Mouse (Mus musculus): ENCODE results near the gene Abhd12b.
"Not testable (repeated sequence)": the region's sequence is repeated elsewhere in the genome, so short reads cannot be mapped to it uniquely, and the experiment has no call there.

The Abhd12b gene

DNA sequence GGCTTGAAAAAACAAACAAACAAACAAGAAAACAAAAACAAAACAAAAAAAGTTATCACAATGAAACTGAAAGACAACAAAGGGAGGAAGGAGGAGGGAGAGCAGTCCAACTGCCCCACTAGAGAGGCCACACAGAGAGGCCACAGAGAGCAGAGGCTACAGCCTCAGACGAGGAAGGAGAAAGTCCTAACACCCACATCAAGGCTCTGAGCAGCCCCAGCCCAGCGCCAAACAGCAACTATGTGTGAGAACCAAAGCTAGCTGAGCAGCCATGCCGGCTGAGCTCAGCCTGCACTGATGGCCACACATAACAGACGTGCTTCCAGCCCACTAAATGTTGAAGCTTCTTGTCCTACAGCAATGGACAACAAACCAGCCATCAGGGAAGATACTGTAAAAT lies 14.1 kb upstream of the Abhd12b start:
- DNase-seq (ENCODE audit: low spot score) = no peak

DNA sequence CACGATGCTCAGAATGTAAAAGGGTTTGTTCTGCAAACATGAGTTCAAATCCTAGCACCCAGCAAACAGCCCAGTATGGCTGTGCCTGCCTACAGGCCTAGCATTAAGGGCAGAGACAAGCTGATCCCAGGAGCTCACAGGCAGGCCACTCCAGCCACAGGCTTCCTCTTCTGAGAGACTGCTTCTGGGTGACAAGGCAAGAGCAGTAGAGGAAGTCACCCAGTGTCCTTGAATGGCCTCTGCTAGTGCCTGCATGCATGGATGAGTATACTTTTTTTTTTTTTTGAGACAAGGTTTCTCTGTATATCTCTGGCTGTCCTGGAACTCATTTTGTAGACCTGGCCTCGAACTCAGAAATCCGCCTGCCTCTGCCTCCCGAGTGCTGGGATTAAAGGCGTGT lies 13.4 kb upstream of the Abhd12b start:
- DNase-seq (ENCODE audit: low spot score) = no peak

DNA sequence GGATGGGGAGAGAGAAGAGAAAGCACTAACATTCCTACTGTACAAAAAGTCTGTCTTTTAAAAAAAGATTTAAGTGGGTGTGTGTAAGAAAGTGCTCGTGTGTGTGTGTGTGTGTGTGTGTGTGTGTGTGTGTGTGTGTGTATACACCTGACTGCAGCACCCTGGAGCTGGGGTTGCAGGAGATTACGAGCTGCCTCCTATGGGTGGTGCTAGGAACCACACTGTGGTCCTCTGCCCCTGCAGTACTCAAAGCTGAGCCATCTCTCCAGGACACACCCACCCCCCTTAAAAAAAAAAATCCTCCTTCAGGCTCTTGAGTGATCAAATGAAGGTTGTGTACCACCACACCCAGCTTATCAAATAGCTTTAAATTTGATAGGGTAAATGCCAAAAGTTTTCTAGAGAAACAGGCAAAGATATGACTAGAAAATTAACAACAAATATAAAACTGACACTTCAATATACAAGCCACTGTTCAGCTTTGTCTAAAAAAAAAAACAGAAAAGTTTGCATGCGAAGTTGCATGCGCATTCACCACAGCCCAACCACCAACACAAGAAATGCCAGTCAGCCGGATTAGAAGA lies 12.9 kb upstream of the Abhd12b start:
- DNase-seq (ENCODE audit: low spot score) = no peak

DNA sequence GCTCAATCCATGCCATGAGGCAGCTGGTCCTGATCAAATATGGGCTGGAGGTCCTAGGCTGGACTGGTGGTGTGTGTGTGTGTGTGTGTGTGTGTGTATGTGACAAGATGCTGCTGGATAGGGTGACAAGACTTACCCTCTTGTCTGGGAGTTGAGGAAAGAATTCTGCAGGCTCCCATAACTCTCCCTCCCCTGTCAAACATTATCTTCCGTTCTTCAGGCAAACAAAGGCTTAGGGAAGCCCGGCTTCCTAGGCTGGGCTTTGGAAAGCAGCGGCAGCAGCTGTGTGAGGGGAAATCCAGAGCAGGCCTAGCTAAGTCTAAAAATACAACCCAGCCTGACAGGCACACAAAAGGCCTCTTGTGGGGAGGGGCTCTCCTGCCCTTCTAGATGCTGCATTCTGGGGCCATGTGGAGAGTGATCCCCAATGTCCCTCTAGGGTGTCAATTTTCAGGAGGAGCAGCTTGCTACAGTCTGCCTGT lies 9.8 kb upstream of the Abhd12b start:
- not testable (repeated sequence) for DNase-seq (ENCODE audit: low spot score)

DNA sequence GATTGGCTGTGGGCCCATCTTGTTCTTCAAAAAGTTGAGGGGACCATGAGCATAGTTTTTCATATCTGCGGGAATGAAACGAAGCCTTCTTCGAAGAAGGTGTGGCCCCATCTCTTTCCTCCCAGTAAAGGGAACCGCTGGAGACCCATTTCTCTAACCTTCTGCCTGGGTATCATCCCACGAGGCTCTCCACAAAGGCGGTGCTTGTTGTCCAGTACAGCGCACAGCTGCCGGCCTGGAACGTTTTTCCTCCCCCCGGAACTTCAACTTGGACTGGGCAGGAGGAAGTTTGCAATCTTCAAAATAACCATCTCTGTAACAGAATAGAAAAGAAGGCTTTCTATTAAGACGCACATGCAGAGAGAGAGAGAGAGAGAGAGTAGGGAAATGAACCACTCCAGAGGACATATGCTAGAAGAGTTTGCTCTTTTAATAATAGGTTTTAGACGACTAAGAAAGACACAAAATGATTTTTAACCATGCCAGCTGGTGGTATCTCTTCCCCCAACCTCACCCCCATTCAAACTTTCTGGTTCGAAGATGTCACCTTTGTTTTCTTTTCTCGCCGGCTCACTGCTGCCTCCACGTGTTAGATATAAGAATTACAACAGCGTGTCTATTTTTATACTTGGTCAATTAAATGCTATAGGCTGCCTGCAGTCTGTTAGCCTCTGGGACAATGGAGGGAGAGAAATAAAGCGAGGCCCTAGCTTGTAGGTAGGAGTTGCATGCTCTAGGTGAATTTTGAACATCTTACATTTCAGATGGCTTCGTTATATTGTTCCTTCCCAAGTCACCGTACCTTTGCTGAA lies 9.1 kb upstream of the Abhd12b start:
- no peak for DNase-seq (ENCODE audit: low spot score)

DNA sequence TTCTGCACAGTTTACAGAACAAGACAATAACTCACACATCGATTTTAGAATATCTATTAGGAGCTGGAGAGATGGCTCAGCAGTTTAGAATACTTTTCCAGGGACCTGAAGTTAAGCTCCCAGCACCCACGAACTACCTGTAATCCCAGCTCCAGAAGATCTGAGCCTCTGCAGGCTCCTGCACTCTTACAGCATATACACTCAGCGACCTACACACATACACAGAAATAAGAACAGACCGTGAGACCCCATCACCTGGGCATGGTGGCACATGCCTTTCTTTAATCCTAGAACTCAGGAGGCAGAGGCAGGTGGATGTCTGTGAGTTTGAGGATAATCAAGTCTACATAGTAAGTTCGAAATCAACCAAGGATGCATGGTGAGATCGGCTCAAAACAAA lies 8.4 kb upstream of the Abhd12b start:
- no peak for DNase-seq (ENCODE audit: low spot score)

DNA sequence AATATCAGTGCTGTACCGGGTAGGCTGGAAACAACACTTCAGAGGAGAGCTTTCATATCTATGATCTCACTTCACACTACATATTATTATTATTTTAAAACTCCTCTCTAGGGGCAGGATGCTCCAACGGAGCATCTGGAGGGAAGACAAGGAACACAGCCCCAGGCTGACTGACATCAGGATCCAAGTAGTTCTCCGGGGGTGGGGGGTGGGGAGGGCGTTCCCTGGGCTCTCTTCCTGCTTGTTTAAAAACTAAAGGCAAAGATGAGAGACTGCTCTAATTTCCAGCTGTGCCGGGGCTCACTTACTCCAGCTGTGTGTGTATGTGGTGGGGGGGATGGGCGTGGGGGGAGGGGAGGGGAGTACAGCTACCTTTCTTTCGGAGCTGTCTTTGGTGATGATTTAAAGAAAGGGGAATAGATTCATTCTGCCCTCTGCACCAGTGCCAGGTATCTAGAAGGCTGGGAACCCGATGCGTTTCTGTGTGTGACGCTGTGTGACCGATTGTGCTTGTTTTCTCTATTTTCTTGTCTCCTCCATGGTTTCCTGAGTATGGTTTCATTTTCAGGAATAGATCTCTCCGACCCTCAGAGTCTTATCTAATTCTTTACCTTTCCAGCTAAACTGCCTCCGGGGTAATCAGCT lies 5.8 kb upstream of the Abhd12b start:
- DNase-seq (ENCODE audit: low spot score) = no peak

DNA sequence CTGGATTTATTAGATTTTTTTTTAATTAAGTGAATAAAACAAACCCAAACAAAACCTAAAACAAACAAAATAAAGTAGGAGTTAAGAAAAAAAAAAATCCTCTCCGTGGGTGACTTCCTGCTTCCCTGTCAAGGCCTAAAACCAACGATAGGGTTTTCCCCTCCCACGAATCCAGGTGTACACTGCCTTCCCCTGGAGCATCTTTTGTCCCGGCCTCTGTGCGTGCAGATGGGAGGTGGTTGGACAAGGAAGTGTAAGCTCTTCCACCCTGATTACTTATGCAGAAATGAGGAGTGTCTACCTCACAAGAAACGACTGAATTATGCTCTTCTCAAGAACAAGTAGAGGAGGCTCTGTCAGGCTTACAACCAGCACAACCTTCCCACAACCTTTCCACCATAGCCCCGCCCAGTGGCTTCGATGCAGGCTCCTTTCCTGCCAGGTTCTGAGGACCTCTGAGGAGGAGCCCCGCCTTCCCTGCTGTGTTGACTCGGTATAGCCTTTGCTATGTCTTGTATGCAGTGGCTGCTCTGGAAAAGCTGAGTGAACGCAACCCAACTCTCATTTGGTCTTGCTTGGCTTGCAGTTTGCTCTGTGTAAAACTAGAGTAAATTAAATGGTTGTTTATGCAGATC lies 5.2 kb upstream of the Abhd12b start:
- DNase-seq (ENCODE audit: low spot score) = no peak

DNA sequence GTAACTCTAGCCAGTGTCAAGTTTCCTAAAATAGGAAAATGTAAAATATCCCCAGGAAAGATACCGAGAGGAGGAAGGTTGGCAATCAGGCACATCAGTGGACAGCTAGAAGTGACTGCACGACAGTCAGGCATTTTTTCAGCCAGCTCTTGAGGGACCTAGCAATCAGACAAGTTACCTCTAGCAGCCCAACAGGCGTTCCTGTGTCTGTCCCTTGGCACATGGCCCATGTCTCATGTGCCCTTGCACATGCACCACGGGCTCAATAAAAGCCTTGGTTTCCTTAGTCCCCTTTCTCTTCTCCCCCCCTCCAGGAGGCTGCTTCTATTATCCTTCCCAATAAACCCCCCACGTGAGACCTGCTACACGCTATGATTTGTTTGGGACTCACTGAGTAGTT lies 2.3 kb downstream of the Abhd12b start:
- DNase-seq (ENCODE audit: low spot score) = no peak

DNA sequence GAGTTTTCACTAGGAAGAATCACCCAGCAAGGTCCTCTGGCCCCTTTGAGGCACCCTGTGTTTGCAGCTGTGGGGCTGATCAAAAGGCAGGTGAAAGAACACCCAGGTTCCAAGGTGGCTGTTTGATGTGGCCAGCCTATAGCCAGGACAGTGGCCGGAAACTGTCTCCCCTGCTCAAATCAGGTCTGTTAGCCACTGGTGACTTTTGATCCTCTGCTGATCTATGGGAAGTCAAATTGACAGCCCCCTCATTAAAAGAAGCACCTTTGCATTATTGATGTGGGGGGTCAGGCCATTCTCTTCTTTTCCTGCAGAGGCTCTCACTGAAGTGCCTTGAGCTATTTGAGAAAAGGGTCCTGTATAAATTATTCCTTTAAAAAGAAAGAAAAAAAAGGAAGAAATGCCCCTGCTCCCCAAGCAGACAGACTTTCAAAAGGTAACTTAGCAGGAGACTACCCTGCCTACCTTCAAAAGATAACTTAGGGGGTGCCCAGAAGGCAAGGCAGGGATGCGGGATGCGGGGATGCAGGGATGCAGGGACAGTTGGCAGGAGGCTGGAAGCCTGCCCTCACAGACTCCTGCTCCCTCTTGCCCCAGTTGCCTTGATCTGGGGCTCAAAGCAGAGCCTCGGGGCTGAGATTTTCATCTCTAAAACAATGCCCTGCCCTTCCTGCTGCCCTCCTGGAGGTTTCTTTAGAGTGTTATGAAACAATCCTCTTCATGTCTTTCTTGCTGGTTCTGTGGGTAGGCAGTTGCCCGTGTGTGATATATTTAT lies 3.5 kb downstream of the Abhd12b start:
- no peak for DNase-seq (ENCODE audit: low spot score)

DNA sequence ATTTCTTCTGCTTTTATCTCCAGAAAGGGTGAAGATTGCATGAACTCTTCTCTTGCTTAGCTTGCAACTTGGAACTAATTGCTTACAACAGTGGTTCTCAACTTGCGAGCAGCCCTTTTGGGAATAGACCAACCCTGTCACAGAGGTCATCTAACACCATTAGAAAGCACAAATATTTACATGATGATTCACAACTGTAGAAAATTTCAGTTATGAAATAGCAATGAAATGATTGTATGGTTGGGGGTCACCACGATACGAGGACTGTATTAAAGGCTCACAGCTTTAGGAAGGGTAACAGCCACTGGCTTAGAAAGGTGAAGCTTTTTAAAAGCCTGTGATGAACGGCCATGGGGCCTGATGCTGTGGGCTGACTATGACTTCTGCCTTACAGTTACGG lies 7.1 kb downstream of the Abhd12b start:
- no peak for DNase-seq (ENCODE audit: low spot score)

DNA sequence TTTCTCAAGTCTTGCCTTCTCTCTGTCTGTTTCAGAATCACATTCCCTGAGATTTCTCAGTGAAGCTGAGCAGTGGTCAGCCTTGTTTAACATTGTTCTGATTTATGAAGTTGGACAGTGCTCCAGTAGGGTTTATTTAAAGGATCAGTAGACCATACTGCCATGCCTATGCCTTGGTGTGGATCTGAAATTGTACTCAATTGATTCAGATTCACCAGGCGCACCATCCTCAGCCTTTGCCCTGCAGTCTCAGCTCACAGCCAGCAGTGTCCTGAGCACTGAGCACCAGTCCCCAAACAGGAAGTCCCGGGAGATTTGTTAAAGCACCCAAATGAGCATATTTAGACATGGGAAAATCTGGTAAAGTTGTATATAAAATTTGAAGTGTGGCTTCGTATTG lies 10.8 kb downstream of the Abhd12b start:
- DNase-seq (ENCODE audit: low spot score) = no peak

DNA sequence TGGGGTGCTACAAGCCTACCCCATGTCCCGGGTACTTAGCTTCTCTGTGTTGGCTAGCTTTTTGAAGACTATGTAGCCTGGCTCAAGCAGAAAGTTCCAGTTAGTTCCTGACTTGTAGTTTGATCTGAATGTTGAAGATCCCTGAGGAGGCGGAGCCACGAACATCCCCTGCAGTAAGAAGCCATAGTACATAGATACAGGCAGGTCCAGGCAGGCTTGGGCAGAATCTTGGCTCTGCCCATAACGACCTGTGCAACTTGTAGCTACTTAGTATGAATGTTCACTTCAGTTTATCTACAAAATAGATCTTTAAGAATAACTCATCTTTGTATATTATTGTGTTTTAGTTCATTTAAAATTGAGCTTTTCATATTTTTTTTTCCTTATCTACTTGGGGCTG lies 14.0 kb downstream of the Abhd12b start:
- DNase-seq (ENCODE audit: low spot score) = no peak

DNA sequence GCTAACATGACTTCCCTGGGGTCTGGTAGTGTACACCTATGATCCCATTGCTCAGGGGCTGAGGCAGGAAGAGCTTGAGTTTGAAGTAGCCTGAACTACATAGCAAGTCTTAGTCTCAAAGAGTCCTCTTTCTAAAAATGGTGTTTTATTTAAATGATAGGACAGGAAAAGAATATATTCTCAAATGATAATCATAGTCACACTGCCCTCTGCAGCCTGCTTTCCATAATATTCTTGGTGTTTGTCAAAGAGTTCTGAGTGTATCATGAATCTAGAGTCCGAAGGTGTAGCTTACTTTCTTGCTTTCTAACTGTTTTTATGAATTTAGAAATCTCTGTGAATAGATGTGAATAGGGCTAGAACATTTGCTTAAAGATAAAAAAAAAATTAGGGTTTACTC lies 16.0 kb downstream of the Abhd12b start:
- DNase-seq (ENCODE audit: low spot score) = no peak

DNA sequence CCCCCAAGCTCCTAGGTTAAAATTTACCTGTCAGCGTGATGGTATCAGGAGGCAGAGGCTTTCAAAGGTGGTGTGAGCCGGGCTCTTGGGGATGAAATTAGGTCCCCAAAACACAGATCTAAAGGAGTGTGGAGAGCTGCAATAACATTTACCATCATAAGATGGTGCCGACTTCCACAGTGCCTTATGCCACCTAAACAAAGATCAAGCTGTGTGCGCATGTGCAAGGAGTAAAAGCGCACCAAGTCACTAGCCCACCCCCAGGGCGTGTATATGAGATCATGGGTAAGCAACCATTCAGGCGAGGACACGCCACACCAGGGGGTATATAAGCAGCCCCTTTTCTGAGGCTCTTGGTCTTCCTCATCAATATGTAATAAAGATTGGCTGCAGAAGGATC lies 29.6 kb downstream of the Abhd12b start:
- DNase-seq (ENCODE audit: low spot score) = not testable (repeated sequence)

DNA sequence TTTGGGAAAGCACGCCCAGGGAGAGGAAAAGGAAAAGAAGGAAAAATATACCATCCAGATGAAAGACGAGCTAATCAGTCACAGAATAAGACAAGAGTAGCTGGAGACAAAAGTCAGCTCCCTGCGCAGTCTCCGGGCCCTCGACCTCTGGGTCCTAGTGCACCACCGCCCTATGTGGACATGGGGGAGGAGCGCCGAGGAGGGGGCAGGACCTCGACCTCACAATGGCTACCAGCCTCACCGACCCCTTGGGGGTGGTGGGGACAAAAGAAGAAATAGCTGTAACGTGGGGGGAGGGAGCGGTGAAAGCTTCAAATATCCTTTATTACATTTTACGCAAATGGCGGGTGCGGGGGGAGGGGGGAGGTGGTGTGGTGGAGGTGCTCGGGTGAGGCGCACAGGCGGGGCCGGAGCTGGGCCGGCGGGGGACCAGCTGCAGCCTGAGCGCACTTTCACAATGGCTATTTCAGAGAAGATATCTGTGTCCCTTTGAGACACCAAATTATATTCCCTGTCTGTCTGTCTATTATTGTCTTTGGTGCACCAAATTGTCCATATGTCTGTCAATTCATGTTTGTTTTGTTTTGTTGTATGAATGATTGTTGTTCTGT lies 30.3 kb downstream of the Abhd12b start:
- DNase-seq (ENCODE audit: low spot score) = no peak

DNA sequence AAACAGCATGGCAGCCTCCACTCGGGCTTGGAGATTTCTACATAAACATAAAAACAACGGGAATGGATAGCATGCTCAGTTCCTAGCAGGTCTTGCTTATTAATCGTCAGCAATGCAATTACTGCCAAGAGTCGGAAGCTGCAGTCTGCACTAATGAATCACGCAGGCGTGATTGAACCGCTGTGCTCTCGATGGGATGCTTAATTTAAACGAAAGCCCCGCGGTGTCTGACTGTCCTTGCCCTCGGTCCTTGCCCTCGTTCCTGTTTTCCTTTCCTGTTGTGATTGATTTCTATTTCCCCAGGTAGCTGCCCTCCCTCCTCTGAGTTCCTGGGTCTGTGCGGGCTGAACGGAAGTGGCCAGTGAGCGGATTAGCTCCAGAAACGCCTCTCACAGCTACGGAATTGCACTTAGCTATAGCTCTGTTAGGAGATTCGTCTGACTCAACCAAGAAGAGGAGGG lies 38.4 kb downstream of the Abhd12b start:
- no peak for DNase-seq (ENCODE audit: low spot score)

DNA sequence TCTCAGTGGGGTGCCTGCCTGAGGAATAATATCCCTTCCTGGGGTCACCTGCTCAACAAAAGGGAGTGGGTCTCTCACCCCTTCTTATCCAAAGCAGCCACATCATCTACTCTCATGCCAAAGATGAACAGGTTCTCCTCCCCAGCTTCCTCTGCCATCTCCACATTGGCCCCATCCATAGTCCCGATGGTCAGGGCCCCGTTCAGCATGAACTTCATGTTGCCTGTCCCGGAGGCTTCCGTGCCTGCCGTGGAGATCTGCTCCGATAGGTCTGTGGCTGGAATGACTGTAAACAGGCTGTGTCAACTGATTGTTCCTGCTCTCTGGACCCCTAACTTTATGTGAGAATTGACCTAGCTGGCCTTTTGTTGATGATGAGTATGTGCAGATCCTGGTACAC lies 41.5 kb downstream of the Abhd12b start:
- no peak for DNase-seq (ENCODE audit: low spot score)

DNA sequence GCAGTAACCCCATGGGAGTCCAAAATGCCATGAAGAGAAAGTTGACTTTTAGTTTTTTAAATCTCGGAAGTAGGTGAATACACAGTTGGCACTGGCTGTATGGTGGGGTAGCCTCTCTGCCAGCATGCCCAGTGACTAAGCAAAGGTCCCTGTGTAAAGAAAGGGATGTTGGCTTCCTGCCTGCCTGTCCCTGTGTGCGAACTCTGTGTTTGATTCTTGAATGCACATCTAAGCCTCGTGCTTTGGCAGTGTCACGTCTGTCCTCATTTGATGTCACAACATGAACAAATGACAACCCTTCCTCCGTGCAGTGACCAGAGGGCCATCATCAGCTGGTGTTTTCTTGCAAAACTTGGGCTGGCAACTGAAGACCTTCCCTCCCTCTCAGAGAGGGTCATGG lies 42.4 kb downstream of the Abhd12b start:
- no peak for DNase-seq (ENCODE audit: low spot score)

DNA sequence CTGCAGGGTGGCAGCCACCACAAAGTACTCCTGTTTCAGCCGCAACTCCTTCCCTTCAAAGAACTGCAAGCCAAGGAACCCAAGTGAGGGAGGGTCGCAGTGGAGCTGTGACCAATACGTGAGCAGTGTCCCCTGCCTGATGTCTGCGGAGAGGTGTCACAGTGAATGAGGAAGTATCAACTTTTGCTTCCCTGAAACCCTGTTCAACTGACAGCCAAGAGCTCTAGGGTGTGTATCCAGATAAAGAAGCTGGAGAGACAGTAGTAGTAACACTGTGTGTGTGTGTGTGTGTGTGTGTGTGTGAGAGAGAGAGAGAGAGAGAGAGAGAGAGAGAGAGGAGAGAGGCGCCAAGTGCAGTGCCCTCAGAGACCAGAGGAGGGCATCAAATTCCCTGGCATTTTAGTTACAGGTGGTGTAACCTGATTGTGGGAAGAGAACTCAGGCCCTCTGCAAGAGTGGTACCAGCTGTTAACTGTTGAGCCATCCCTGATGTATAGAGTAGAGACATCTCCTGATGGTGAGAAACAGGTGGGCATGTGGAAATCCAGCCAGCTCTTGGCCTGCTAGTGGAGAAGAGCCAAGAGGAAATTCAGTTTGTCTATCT lies 48.1 kb downstream of the Abhd12b start:
- DNase-seq (ENCODE audit: low spot score) = no peak

DNA sequence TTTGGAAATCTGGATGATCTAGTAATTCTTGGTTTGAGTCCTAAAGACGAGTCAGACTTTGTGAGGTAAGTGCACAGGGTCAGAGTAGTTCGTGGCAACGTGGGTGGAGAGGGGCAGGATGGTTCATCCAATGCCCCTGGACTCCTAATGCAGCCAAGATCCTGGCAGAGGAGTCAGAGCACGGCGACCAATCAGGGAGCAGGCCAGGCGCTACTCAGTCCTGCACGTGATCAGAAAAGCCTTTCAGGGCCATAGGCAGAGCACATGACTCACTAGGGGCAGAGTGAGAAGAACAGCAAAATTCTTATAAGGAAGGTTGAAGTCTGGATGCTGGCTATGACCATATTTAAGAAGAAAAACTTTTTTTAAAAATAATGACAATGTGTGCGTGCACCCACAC lies 50.5 kb downstream of the Abhd12b start:
- DNase-seq (ENCODE audit: low spot score) = no peak
